Mouse (Mus musculus): ENCODE data around the gene Vti1b.
A peak's percentile ranks its signal among the peaks of the same experiment; 100 is the strongest.

The Vti1b gene

GRCm38 (mm10) chr12:79138999-79139398, 33.5 kb downstream of the Vti1b start:
- DNase-seq (ENCODE audit: low read depth, low spot score), result no peak

- DNase-seq (ENCODE audit: low read depth, low spot score), result no peak
Measured at GRCm38 (mm10) chr12:79136949-79137348, 35.5 kb downstream of the Vti1b start.

GRCm38 (mm10) chr12:79135105-79135504, 37.4 kb downstream of the Vti1b start:
- DNase-seq (ENCODE audit: low read depth, low spot score), result no peak

GRCm38 (mm10) chr12:79134676-79135075, 37.8 kb downstream of the Vti1b start:
- no peak for DNase-seq (ENCODE audit: low read depth, low spot score)

- DNase-seq (ENCODE audit: low read depth, low spot score), result no peak
Measured at GRCm38 (mm10) chr12:79131706-79132460, 40.6 kb downstream of the Vti1b start.

GRCm38 (mm10) chr12:79131178-79131675, 41.2 kb downstream of the Vti1b start:
- no peak for DNase-seq (ENCODE audit: low read depth, low spot score)

GRCm38 (mm10) chr12:79130299-79131177, 41.9 kb downstream of the Vti1b start, which contains the start of gene Arg2:
Gene Arg2 (plus strand): TSS chr12:79130777.
- DNase-seq (ENCODE audit: low read depth, low spot score), result peak; percentile 68

- peak; percentile 53 for DNase-seq (ENCODE audit: low read depth, low spot score)
Measured at GRCm38 (mm10) chr12:79122820-79123219, 49.6 kb downstream of the Vti1b start.

GRCm38 (mm10) chr12:79118991-79119390, 53.5 kb downstream of the Vti1b start:
- DNase-seq (ENCODE audit: low read depth, low spot score), result no peak

Data from forelimb bud, embryonic 11.5 days (tissue).